Mouse (Mus musculus) layer of hippocampus, adult 11-12 months (tissue): Measurements from ENCODE around the gene Hmgn2.

Experiments
- DNase-seq: peaks from one replicate; pipeline ENCODE4 v3.0.0; 2022; ENCODE audit warnings: low spot score

Gene Hmgn2

GRCm38 (mm10) chr4:133925204-133925603, 43.2 kb downstream of the Hmgn2 start:
- DNase-seq, result no peak

GRCm38 (mm10) chr4:133923743-133924142, 44.7 kb downstream of the Hmgn2 start:
- no peak for DNase-seq

DNA sequence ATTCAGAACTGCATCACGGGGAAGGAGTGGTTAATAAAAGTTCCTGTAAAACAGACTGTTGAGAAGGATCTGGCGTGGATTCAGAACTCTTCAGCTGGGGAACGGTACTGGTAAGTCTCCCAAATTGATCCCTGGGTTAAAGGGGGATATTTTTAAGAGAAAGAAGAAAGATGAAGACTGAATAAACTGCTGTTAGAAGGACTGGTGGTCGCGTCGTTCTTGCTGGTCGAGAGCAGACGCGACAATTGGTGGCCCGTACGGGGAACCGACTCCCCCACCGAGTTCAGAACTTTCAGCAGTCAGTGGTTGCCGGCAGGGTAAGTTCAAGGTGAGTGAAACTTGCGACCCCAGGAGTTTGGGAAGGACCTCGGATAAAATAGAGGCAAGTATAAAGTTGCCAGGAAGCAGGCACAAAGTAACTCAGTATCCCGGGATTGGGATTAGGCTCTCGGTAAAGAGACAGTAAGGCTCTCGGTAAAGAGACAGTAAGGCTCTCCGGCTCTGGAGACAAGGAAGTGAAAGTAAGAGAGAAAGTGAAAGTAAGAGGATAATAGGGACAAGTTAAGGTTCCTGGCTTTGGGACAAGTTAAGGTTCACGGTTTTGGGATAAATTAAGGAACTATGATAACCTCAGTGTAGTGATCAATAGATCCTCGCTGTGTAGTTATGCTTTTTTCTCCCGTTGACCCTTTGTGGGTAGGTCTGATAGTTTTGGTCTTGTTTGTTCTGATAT, 50.2 kb downstream of the Hmgn2 start:
- DNase-seq, result peak; percentile 67
